Mouse (Mus musculus) olfactory bulb, adult 2 months (tissue): ENCODE results near the gene Gm34653.

ENCODE experiments used
- CTCF ChIP-seq: fragments of 200-500 bp; IDR thresholded peaks from 2 replicates; pipeline ENCODE4 v1.5.1; 2012; ENCODE audit warnings: low read depth, mild to moderate bottlenecking, low read length, moderate library complexity; ENCODE audit not compliant: insufficient read depth
- POLR2A ChIP-seq: fragments of 200-500 bp; IDR thresholded peaks from 2 replicates; pipeline ENCODE4 v1.6.1; 2012; ENCODE audit warnings: mild to moderate bottlenecking, low read depth, low read length, moderate library complexity; ENCODE audit not compliant: insufficient read depth

GRCm38 (mm10) chr2:34874816-34875345, 42.1 kb downstream of the Gm34653 start, which contains the start of gene Psmd5:
- no peak for TF ChIP-seq POLR2A
- no peak for TF ChIP-seq CTCF
